ENCODE assay signal across 8 mouse cellular contexts in the genomic region with DNA sequence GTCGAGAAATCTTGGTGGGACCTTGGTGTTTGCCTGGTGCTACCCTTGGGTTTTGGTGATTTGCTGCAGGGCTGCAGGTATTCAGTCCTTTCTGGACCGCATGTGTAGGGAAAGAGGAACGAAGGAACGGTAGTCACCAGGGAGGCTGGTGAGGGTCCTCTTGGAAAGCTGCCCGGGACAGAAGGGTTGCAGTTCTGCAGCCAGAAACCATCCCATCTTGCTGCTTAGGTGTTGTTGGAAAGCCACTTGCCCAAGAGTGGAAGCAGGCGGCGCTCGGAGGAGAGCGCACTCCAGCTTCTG. TPM values are rescaled to one million over a fixed set of nuclear protein-coding genes. Genes with fewer than 3 reads are reported as not detected.
A peak's percentile ranks its signal among the peaks of the same experiment; 100 is the strongest.
DNase-seq lines count a peak whose midpoint lies in the region; ATAC-seq and TF ChIP-seq lines count a peak whose summit lies in the region.

No protein-coding gene starts in this region.

- WGBS in thymus, adult 2 months: 2% methylated on average over 9 of the region's 9 CpGs
- under 1% methylated on average over 9 of the region's 9 CpGs for WGBS in liver, embryonic 11.5 days
- 3% methylated on average over 9 of the region's 9 CpGs for WGBS in stomach, embryonic 14.5 days

- peaks cover 5% of the 10 kb centered on the region for H3K4me1 ChIP-seq in thymus, adult 2 months (replicated peaks; ENCODE audit: control insufficient read depth, insufficient read depth, low read length)
- peaks cover 5% of the 10 kb centered on the region for H3K4me1 ChIP-seq in liver, embryonic 11.5 days (replicated peaks; ENCODE audit: control insufficient read depth, insufficient read depth, low read length)
- peaks cover 4% of the 10 kb centered on the region; the same call in 1 of the 2 replicates for H3K4me1 ChIP-seq in stomach, embryonic 14.5 days (ENCODE audit: control insufficient read depth, insufficient read depth, low read length)

- peak overlapping the region; percentile 86 for H3K9ac ChIP-seq in liver, embryonic 11.5 days (ENCODE audit: low read depth, low read length)
- peak overlapping the region; percentile 52 for H3K9ac ChIP-seq in stomach, embryonic 14.5 days (replicated peaks; ENCODE audit: low read depth, low read length)

- H3K27me3 ChIP-seq in thymus, adult 2 months (ENCODE audit: control insufficient read depth, insufficient read depth, low read length): no peaks in the 10 kb centered on the region
- no peaks in the 10 kb centered on the region for H3K27me3 ChIP-seq in liver, embryonic 11.5 days (replicated peaks; ENCODE audit: control insufficient read depth, insufficient read depth, low read length)
- no peaks in the 10 kb centered on the region for H3K27me3 ChIP-seq in stomach, embryonic 14.5 days (ENCODE audit: control insufficient read depth, insufficient read depth, low read length)

- H3K4me3 ChIP-seq in gastrocnemius, adult 2 months: peak overlapping the region; percentile 94
- peak overlapping the region; percentile 73 for H3K4me3 ChIP-seq in thymus, adult 2 months (ENCODE audit: control insufficient read depth, insufficient read depth, low read length)
- H3K4me3 ChIP-seq in liver, embryonic 11.5 days (ENCODE audit: low read depth, low read length): peak overlapping the region; percentile 76
- peak overlapping the region; percentile 62 for H3K4me3 ChIP-seq in stomach, embryonic 14.5 days (ENCODE audit: low read depth, low read length)

- DNase-seq in gastrocnemius, adult 2 months: no peak
- DNase-seq in gastrocnemius, adult 8-10 months (ENCODE audit: low spot score in 2 of 2): no peak
- DNase-seq in thymus, adult 2 months: no peak
- no peak for DNase-seq in thymus, postnatal 10 days (ENCODE audit: low spot score in 2 of 2)
- no peak for DNase-seq in liver, embryonic 11.5 days (ENCODE audit: low spot score)
- DNase-seq in layer of hippocampus, adult 8-10 months (ENCODE audit: low spot score in 2 of 2): no peak
- DNase-seq in thymus, postnatal 14 days: no peak

- TF ChIP-seq CTCF in gastrocnemius, adult 2 months (IDR thresholded peaks at IDR 0.05): no peak
- TF ChIP-seq CTCF in thymus, adult 2 months (IDR thresholded peaks at IDR 0.05; ENCODE audit: borderline replicate concordance, control insufficient read depth, extremely low read depth, insufficient read depth, low read length, poor library complexity): no peak

- intact Hi-C loops in gastrocnemius, adult 2 months (cut with DNase I): loop anchor here (1.0 kb wide), 1 partner anchor 73 kb away; a partner anchor contains a TSS

- peak overlapping the region; percentile 98 for H3K4me2 ChIP-seq in liver, embryonic 11.5 days
- peak overlapping the region; percentile 84 for H3K4me2 ChIP-seq in stomach, embryonic 14.5 days (replicated peaks; ENCODE audit: low read depth, low read length)

- H3K27ac ChIP-seq in gastrocnemius, adult 2 months: peak overlapping the region; percentile 90
- peak overlapping the region; percentile 36; the same call in 1 of the 2 replicates for H3K27ac ChIP-seq in thymus, adult 2 months (ENCODE audit: control insufficient read depth, insufficient read depth, low read length)
- peak overlapping the region; percentile 78 for H3K27ac ChIP-seq in liver, embryonic 11.5 days (ENCODE audit: low read depth, low read length)
- peak overlapping the region; percentile 92 for H3K27ac ChIP-seq in stomach, embryonic 14.5 days (ENCODE audit: low read length)

- no peak; the same call in 1 of the 2 replicates for TF ChIP-seq POLR2A in thymus, adult 2 months (IDR thresholded peaks at IDR 0.05; ENCODE audit: control insufficient read depth, extremely low read depth, insufficient read depth, low read length, poor library complexity)

- ATAC-seq in liver, embryonic 11.5 days (replicated peaks; ENCODE audit: low FRiP score): no peak
- ATAC-seq in stomach, embryonic 14.5 days (ENCODE audit: insufficient number of reproducible peaks, insufficient read depth, low FRiP score, low read depth): peak; percentile 38; the same call in 1 of the 2 replicates

- no peaks in the 10 kb centered on the region for H3K9me3 ChIP-seq in liver, embryonic 11.5 days (ENCODE audit: control insufficient read depth, low read length)
- H3K9me3 ChIP-seq in stomach, embryonic 14.5 days (ENCODE audit: control insufficient read depth, low read depth, low read length): no peaks in the 10 kb centered on the region

- H3K36me3 ChIP-seq in thymus, adult 2 months (ENCODE audit: control insufficient read depth, insufficient read depth, low read length): no peaks in the 10 kb centered on the region
- no peaks in the 10 kb centered on the region for H3K36me3 ChIP-seq in liver, embryonic 11.5 days (ENCODE audit: control insufficient read depth, insufficient read depth, low read length)
- no peaks in the 10 kb centered on the region for H3K36me3 ChIP-seq in stomach, embryonic 14.5 days (ENCODE audit: control insufficient read depth, insufficient read depth, low read length)

RNA-seq across cellular contexts. Expression of a gene that starts 0.7 kb away (rescaled TPM):
- total RNA-seq in gastrocnemius, adult 2 months (2021): 10 to 100 TPM; 22.5 to 23.6 TPM
- total RNA-seq in gastrocnemius, adult 8-10 months (2022): 10 to 100 TPM; 23.8 to 25.9 (median 24.7) TPM
- 36.5 and 39.4 TPM in 2 replicates for polyA plus RNA-seq in thymus, adult 2 months (2012; rRNA removed)
- polyA plus RNA-seq in liver, embryonic 11.5 days (2014; fragmentation: Nextera tagmentation; extraction: Ambion mirVana): 41.3 and 41.4 TPM in 2 replicates
- polyA plus RNA-seq in stomach, embryonic 14.5 days (2014; fragmentation: Nextera tagmentation; extraction: Ambion mirVana): 48.5 and 50.0 TPM in 2 replicates
- total RNA-seq in layer of hippocampus, adult 8-10 months (2022): 10 to 100 TPM; 50.8 to 56.7 (median 53.6) TPM

Comparison
In these comparisons a context has a peak if more than half of its experiments do, and no peak if none do; other contexts are left out.
1. H3K27ac ChIP-seq: peak in every context shown above with its lines; median percentile 92 in stomach, embryonic 14.5 days; 90 in gastrocnemius, adult 2 months; 78 in liver, embryonic 11.5 days; 36 in thymus, adult 2 months.